Mouse (Mus musculus): ENCODE measurements around the gene Cxcl1. TPM values are rescaled to one million over a fixed set of nuclear protein-coding genes. Genes with fewer than 3 reads are reported as not detected.

The Cxcl1 gene
- polyA plus RNA-seq, 1 experiment from 2014 or later, result 0.83 TPM

DNA sequence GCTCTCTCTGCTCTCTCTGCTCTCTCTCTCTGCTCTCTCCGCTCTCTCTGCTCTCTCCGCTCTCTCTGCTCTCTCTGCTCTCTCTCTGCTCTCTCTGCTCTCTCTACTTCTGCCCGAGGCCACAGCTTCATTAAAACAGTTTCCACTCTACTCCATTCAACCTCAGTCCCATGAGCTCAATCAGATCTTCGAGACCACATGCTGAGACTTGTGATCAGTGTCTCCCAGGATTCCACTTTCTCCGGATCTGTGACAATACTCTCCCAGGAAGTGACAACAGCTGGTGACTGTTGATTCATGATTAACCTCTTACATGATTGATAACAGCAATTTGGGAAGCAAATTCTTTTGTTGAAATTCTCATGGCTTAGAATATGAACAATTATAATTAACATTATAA lies 8.9 kb upstream of the Cxcl1 start:
- 86% methylated on average over 5 of the region's 5 CpGs for WGBS
- Histone ChIP-seq H3K4me2 (replicated peaks; ENCODE audit: low read depth) (no peak overlapping the region), H3K4me1 (replicated peaks; ENCODE audit: control insufficient read depth, insufficient read depth, low read length) (0 out of 2 replicates have a peak, but pooled peaks cover under 1% of the 10 kb centered on the region), H3K27ac (ENCODE audit: low read depth, low read length) (no peak overlapping the region), H3K27me3 (replicated peaks; ENCODE audit: control insufficient read depth, insufficient read depth, low read length) (no peaks in the 10 kb centered on the region), H3K9me3 (ENCODE audit: control insufficient read depth) (no peaks in the 10 kb centered on the region), H3K36me3 (ENCODE audit: control insufficient read depth, insufficient read depth) (no peaks in the 10 kb centered on the region), H3K4me3 (ENCODE audit: low read depth, low read length) (no peak overlapping the region), H3K9ac (ENCODE audit: low read depth, low read length) (no peak overlapping the region)
- TF ChIP-seq CTCF (IDR thresholded peaks at IDR 0.05; ENCODE audit: low read depth), result no peak
- ATAC-seq, result no peak

DNA sequence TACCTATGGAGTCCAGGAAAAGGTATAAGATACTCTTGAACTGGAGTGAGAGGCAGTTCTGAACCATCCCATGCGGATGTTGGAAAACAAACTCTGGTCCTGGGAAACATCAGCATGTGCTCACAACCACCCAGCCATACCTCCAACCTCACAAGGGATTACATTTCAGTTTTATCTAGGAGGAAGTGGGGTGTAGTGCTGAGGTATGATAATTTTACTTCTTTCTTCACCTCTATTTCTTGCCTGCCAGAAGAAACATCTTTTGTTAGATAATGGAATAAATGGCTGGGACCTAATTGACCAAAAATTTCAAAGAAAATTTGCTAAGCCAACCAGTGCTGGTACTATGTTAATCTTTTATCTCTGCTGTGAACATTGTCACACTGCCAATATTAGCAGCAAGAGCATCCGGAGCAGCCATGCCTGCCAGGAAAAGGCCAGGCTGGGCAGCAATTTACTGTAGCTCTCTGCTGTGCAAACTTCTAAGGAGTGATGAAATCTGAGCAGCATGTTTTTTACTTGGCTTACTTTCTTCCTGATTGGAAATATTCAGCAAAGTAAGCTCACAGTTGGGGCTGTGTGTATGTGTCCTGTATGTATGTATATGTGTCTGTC lies 6.3 kb upstream of the Cxcl1 start:
- Histone ChIP-seq H3K27me3 (replicated peaks; ENCODE audit: control insufficient read depth, insufficient read depth, low read length) (no peaks in the 10 kb centered on the region), H3K9ac (ENCODE audit: low read depth, low read length) (no peak overlapping the region), H3K4me3 (ENCODE audit: low read depth, low read length) (no peak overlapping the region), H3K4me1 (replicated peaks; ENCODE audit: control insufficient read depth, insufficient read depth, low read length) (no peaks in the 10 kb centered on the region), H3K9me3 (ENCODE audit: control insufficient read depth) (no peaks in the 10 kb centered on the region), H3K36me3 (ENCODE audit: control insufficient read depth, insufficient read depth) (no peaks in the 10 kb centered on the region), H3K4me2 (replicated peaks; ENCODE audit: low read depth) (no peak overlapping the region), H3K27ac (ENCODE audit: low read depth, low read length) (no peak overlapping the region)
- no peak for ATAC-seq
- TF ChIP-seq CTCF (IDR thresholded peaks at IDR 0.05; ENCODE audit: low read depth), result no peak
- WGBS, result 67% methylated on average over 2 of the region's 2 CpGs

DNA sequence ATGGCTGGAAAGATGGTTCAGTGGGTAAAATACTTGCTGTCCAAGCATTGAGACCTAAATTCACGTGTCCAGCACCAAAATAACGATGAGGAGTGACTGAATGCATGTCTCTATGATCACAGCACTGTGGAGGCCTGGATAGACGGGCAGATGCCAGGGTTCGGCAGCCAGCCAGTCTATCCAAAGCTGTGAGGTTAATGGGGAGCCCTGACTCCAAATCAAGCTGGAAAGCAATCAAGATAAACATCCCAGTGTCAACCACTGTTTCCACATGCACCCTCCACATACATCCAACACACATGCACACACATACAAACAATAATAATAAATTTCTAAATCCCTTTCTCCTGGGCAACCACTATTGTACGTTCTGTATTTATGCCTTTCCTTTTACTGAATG lies 2.4 kb upstream of the Cxcl1 start:
- Histone ChIP-seq H3K9ac (ENCODE audit: low read depth, low read length) (no peak overlapping the region), H3K36me3 (ENCODE audit: control insufficient read depth, insufficient read depth) (no peaks in the 10 kb centered on the region), H3K27ac (ENCODE audit: low read depth, low read length) (no peak overlapping the region), H3K4me1 (replicated peaks; ENCODE audit: control insufficient read depth, insufficient read depth, low read length) (no peaks in the 10 kb centered on the region; the same call in 1 of the 2 replicates), H3K9me3 (ENCODE audit: control insufficient read depth) (no peaks in the 10 kb centered on the region), H3K4me3 (ENCODE audit: low read depth, low read length) (no peak overlapping the region), H3K4me2 (replicated peaks; ENCODE audit: low read depth) (no peak overlapping the region), H3K27me3 (replicated peaks; ENCODE audit: control insufficient read depth, insufficient read depth, low read length) (no peaks in the 10 kb centered on the region)
- TF ChIP-seq CTCF (IDR thresholded peaks at IDR 0.05; ENCODE audit: low read depth), result no peak
- 77% methylated on average over 5 of the region's 5 CpGs for WGBS
- no peak for ATAC-seq

DNA sequence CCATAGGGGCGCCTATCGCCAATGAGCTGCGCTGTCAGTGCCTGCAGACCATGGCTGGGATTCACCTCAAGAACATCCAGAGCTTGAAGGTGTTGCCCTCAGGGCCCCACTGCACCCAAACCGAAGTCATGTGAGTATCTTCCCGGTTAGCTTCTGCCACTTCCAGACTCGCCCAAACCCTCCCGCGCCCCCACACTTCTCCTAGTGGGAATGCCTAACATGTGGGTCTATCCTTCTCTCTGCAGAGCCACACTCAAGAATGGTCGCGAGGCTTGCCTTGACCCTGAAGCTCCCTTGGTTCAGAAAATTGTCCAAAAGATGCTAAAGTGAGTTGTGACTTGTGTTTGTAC lies 398 bp downstream of the Cxcl1 start:
- TF ChIP-seq CTCF (IDR thresholded peaks at IDR 0.05; ENCODE audit: low read depth), result no peak; the same call in 1 of the 2 replicates
- Histone ChIP-seq H3K4me3 (ENCODE audit: low read depth, low read length) (peak overlapping the region; percentile 57), H3K9me3 (ENCODE audit: control insufficient read depth) (no peaks in the 10 kb centered on the region), H3K27me3 (replicated peaks; ENCODE audit: control insufficient read depth, insufficient read depth, low read length) (no peaks in the 10 kb centered on the region), H3K4me1 (replicated peaks; ENCODE audit: control insufficient read depth, insufficient read depth, low read length) (no peaks in the 10 kb centered on the region; the same call in 1 of the 2 replicates), H3K9ac (ENCODE audit: low read depth, low read length) (peak overlapping the region; percentile 40; the same call in 1 of the 2 replicates), H3K4me2 (replicated peaks; ENCODE audit: low read depth) (peak overlapping the region; percentile 82), H3K27ac (ENCODE audit: low read depth, low read length) (no peak overlapping the region), H3K36me3 (ENCODE audit: control insufficient read depth, insufficient read depth) (no peaks in the 10 kb centered on the region)
- WGBS, result 22% methylated on average over 10 of the region's 10 CpGs
- ATAC-seq, result peak; percentile 4; the same call in 1 of the 2 replicates

DNA sequence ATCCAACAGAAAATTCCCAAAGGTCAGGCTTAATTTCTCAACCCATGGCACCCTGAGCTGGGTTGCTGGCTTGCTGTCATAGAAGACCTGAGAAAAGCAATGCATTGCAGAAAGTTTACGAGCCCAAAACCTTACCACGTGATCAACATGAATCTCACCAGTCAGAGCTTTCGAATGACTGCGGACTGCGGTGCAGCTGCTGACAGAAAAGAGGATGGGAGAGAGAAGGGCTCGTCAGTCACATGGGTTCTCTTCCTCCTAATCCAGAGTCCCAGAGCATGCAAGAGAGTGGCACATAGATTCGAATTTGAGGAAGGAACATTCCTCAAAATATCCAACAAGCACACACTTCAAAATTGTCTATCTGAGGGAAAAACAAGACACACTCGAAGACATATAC lies 3.2 kb downstream of the Cxcl1 start:
- no peak overlapping the region for H3K27ac ChIP-seq (ENCODE audit: low read depth, low read length)
- H3K4me1 ChIP-seq (replicated peaks; ENCODE audit: control insufficient read depth, insufficient read depth, low read length), result no peaks in the 10 kb centered on the region; the same call in 1 of the 2 replicates
- no peak overlapping the region for H3K9ac ChIP-seq (ENCODE audit: low read depth, low read length)
- ATAC-seq, result no peak
- WGBS, result 74% methylated on average over 8 of the region's 8 CpGs
- no peaks in the 10 kb centered on the region for H3K9me3 ChIP-seq (ENCODE audit: control insufficient read depth)
- H3K27me3 ChIP-seq (replicated peaks; ENCODE audit: control insufficient read depth, insufficient read depth, low read length), result no peaks in the 10 kb centered on the region
- H3K4me2 ChIP-seq (replicated peaks; ENCODE audit: low read depth), result no peak overlapping the region
- TF ChIP-seq CTCF (IDR thresholded peaks at IDR 0.05; ENCODE audit: low read depth), result no peak
- no peaks in the 10 kb centered on the region for H3K36me3 ChIP-seq (ENCODE audit: control insufficient read depth, insufficient read depth)
- no peak overlapping the region for H3K4me3 ChIP-seq (ENCODE audit: low read depth, low read length)

DNA sequence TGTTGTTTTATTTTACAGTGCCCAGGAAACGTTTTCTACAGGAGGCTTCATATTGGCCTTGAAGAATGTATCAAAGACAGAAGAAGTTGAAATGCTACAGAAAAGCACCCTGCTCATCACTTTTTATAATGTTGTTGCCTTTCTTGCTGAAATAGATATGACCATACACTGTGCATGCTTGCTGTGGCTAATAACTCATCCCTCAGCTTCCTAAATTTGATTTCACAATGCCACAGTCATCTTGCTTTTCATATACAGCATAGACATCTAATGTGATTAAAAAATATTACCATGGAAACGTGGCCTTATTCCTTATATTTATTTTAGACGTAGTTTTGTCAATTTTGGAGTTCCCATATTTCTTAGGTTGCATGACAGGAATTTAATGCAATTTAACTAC lies 6.4 kb downstream of the Cxcl1 start:
- Histone ChIP-seq H3K36me3 (ENCODE audit: control insufficient read depth, insufficient read depth) (no peaks in the 10 kb centered on the region), H3K27me3 (replicated peaks; ENCODE audit: control insufficient read depth, insufficient read depth, low read length) (no peaks in the 10 kb centered on the region), H3K4me3 (ENCODE audit: low read depth, low read length) (no peak overlapping the region), H3K27ac (ENCODE audit: low read depth, low read length) (no peak overlapping the region), H3K9me3 (ENCODE audit: control insufficient read depth) (no peaks in the 10 kb centered on the region), H3K9ac (ENCODE audit: low read depth, low read length) (no peak overlapping the region), H3K4me1 (replicated peaks; ENCODE audit: control insufficient read depth, insufficient read depth, low read length) (no peaks in the 10 kb centered on the region), H3K4me2 (replicated peaks; ENCODE audit: low read depth) (no peak overlapping the region)
- no peak for TF ChIP-seq CTCF (IDR thresholded peaks at IDR 0.05; ENCODE audit: low read depth)
- no peak for ATAC-seq
- WGBS, result 75% methylated on average over 3 of the region's 3 CpGs
